In the genomic region with DNA sequence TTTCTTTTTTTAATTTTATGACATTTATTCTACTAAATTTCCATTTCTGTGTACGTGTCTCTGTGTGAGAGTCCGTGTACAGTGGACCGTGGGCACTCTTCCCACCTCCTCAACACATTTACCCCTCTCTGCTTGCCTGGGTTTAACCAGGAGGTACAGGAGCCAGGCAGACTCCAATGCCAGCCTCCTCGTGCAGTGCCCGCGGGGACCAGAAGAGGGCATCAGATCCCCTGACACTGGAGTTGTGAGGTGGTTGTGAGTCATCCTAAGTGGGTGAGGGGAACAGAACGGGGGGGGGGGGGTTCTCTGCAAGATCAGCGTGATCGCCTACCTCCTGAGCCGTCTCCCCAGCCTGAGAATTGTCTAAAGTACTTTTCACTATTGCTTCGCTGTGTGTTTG, we compare ENCODE assay signal across 9 mouse cellular contexts. TPM values are rescaled to one million over a fixed set of nuclear protein-coding genes. Genes with fewer than 3 reads are reported as not detected.
DNase-seq lines count a peak whose midpoint lies in the region; ATAC-seq and TF ChIP-seq lines count a peak whose summit lies in the region.
"Had no signal": no experiment of that assay in that cellular context is flagged by ENCODE, and none has a peak within 500 bp of the region (broad histone marks: within the 10 kb centered on the region; RNA-seq: fewer than 3 reads in every experiment).

No protein-coding gene starts in this region.

- H3K9me3 ChIP-seq in midbrain, embryonic 10.5 days (replicated peaks) = no peaks in the 10 kb centered on the region
- no peaks in the 10 kb centered on the region for H3K9me3 ChIP-seq in midbrain, embryonic 15.5 days
- H3K9me3 ChIP-seq: heart, embryonic 13.5 days had no signal

- no peak overlapping the region for H3K27ac ChIP-seq in midbrain, embryonic 10.5 days (replicated peaks)
- H3K27ac ChIP-seq in midbrain, embryonic 15.5 days = no peak overlapping the region
- H3K27ac ChIP-seq: heart, embryonic 13.5 days had no signal

- H3K4me2 ChIP-seq in midbrain, embryonic 15.5 days = no peak overlapping the region

- TF ChIP-seq POLR2A in lung, adult 2 months (IDR thresholded peaks at IDR 0.05; ENCODE audit: borderline replicate concordance, extremely low read depth, low read depth, low read length) = no peak

- peaks cover 34% of the 10 kb centered on the region for H3K4me1 ChIP-seq in midbrain, embryonic 10.5 days
- peaks cover 17% of the 10 kb centered on the region; the same call in 1 of the 2 replicates for H3K4me1 ChIP-seq in midbrain, embryonic 15.5 days
- peaks cover 5% of the 10 kb centered on the region; the same call in 1 of the 2 replicates for H3K4me1 ChIP-seq in lung, adult 2 months (ENCODE audit: control insufficient read depth, insufficient read depth, low read length)

- H3K9ac ChIP-seq in midbrain, embryonic 15.5 days = no peak overlapping the region

- TF ChIP-seq CTCF in lung, adult 2 months (IDR thresholded peaks at IDR 0.05; ENCODE audit: insufficient read depth, low read length) = peak; percentile 56

- 10% methylated on average over 11 of the region's 11 CpGs for WGBS in midbrain, embryonic 10.5 days
- 7% methylated on average over 11 of the region's 11 CpGs for WGBS in midbrain, embryonic 15.5 days
- 12% methylated on average over 11 of the region's 11 CpGs for WGBS in lung, adult 2 months

- no peaks in the 10 kb centered on the region for H3K36me3 ChIP-seq in midbrain, embryonic 10.5 days
- H3K36me3 ChIP-seq in midbrain, embryonic 15.5 days (replicated peaks) = no peaks in the 10 kb centered on the region
- H3K36me3 ChIP-seq: heart, embryonic 13.5 days had no signal

- peaks cover 99% of the 10 kb centered on the region for H3K27me3 ChIP-seq in midbrain, embryonic 10.5 days (ENCODE audit: low read depth, poor library complexity, severe bottlenecking)
- H3K27me3 ChIP-seq in midbrain, embryonic 15.5 days (replicated peaks) = peaks cover 88% of the 10 kb centered on the region

- DNase-seq in midbrain, embryonic 10.5 days (ENCODE audit: low spot score) = peak; percentile 71
- DNase-seq in T-cell, adult 2 months (ENCODE audit: low spot score) = peak; percentile 58
- peak; percentile 78 to 82 for DNase-seq in cerebellum, postnatal 10 days
- DNase-seq in kidney, adult 8-10 months = peak; percentile 27 to 72
- DNase-seq in lung, adult 2 months = peak; percentile 61
- DNase-seq in right cerebral cortex, postnatal 36 days (ENCODE audit: low spot score in 2 of 2) = peak; percentile 58 to 61
- no peak for DNase-seq in MN1 (ENCODE audit: low spot score)

- no peak overlapping the region for H3K4me3 ChIP-seq in midbrain, embryonic 10.5 days
- no peak overlapping the region for H3K4me3 ChIP-seq in midbrain, embryonic 15.5 days
- no peak overlapping the region for H3K4me3 ChIP-seq in lung, adult 2 months (replicated peaks; ENCODE audit: extremely low read depth, low read depth, low read length)

- ATAC-seq in midbrain, embryonic 15.5 days (replicated peaks) = no peak

RNA-seq across cellular contexts. Expression of gene Oxt, which starts 2.2 kb away (rescaled TPM):
- not detected in 2 replicates for polyA plus RNA-seq in midbrain, embryonic 10.5 days (2016; fragmentation: Nextera tagmentation; extraction: Ambion mirVana)
- polyA plus RNA-seq in midbrain, embryonic 15.5 days (2015; fragmentation: Nextera tagmentation; extraction: Ambion mirVana) = 0.38 and 0.86 TPM in 2 replicates
- polyA plus RNA-seq in lung, adult 2 months (2012; rRNA removed) = 0.28 TPM in 1 of 2 replicates, not detected in the other
- polyA plus RNA-seq: heart, embryonic 13.5 days had no signal

RNA-seq across cellular contexts. Expression of gene Avp, which starts 4.2 kb away (rescaled TPM):
- not detected in 2 replicates for polyA plus RNA-seq in midbrain, embryonic 10.5 days (2016; fragmentation: Nextera tagmentation; extraction: Ambion mirVana)
- polyA plus RNA-seq in midbrain, embryonic 15.5 days (2015; fragmentation: Nextera tagmentation; extraction: Ambion mirVana) = 54.5 and 81.6 TPM in 2 replicates
- polyA plus RNA-seq in lung, adult 2 months (2012; rRNA removed) = 0.26 TPM in 1 of 2 replicates, not detected in the other
- polyA plus RNA-seq: heart, embryonic 13.5 days had no signal

RNA-seq across cellular contexts. Expression of gene Mrps26, which starts 14.6 kb away (rescaled TPM):
- 84.8 and 89.0 TPM in 2 replicates for polyA plus RNA-seq in midbrain, embryonic 10.5 days (2016; fragmentation: Nextera tagmentation; extraction: Ambion mirVana)
- polyA plus RNA-seq in midbrain, embryonic 15.5 days (2015; fragmentation: Nextera tagmentation; extraction: Ambion mirVana) = 97.0 and 105 TPM in 2 replicates
- 46.3 and 66.6 TPM in 2 replicates for polyA plus RNA-seq in lung, adult 2 months (2012; rRNA removed)

RNA-seq across cellular contexts. Expression of gene Fastkd5, which starts 51.7 kb away (rescaled TPM):
- polyA plus RNA-seq in midbrain, embryonic 10.5 days (2016; fragmentation: Nextera tagmentation; extraction: Ambion mirVana) = 21.7 and 22.4 TPM in 2 replicates
- 10.9 and 11.2 TPM in 2 replicates for polyA plus RNA-seq in midbrain, embryonic 15.5 days (2015; fragmentation: Nextera tagmentation; extraction: Ambion mirVana)
- polyA plus RNA-seq in lung, adult 2 months (2012; rRNA removed) = 1.1 and 2.1 TPM in 2 replicates

RNA-seq across cellular contexts. Expression of gene Ubox5, which starts 51.7 kb away (rescaled TPM):
- 20.3 and 21.5 TPM in 2 replicates for polyA plus RNA-seq in midbrain, embryonic 10.5 days (2016; fragmentation: Nextera tagmentation; extraction: Ambion mirVana)
- polyA plus RNA-seq in midbrain, embryonic 15.5 days (2015; fragmentation: Nextera tagmentation; extraction: Ambion mirVana) = 10.0 and 11.6 TPM in 2 replicates
- 4.7 and 6.0 TPM in 2 replicates for polyA plus RNA-seq in lung, adult 2 months (2012; rRNA removed)

Comparison
In these comparisons a context has a peak if more than half of its experiments do, and no peak if none do; other contexts are left out.
1. RNA of gene Avp, which starts 4.2 kb away (polyA plus RNA-seq): 54.5 to 81.6 TPM in midbrain, embryonic 15.5 days; 0.26 TPM in lung, adult 2 months and not detected in midbrain, embryonic 10.5 days; every median in the first group is over 10 times any median in the second.